Mouse (Mus musculus): ENCODE data around the gene Zdhhc17. TPM values are rescaled to one million over a fixed set of nuclear protein-coding genes. Genes with fewer than 3 reads are reported as not detected.
A peak's percentile ranks its signal among the peaks of the same experiment; 100 is the strongest.

Gene Zdhhc17
- polyA plus RNA-seq, 1 experiment = 83.2 TPM

GRCm38 (mm10) chr10:110920368-110920950 lies 89.5 kb downstream of the Zdhhc17 start:
- TF ChIP-seq POLR2A (IDR thresholded peaks at IDR 0.05; ENCODE audit: extremely low read depth, insufficient read depth, low read length) (no peak), CTCF (IDR thresholded peaks at IDR 0.05; ENCODE audit: extremely low read depth, insufficient read depth, low read length) (no peak)
- H3K4me3 ChIP-seq (ENCODE audit: insufficient read depth, low read length) = peak overlapping the region; percentile 42
- no peak overlapping the region for H3K27ac ChIP-seq (ENCODE audit: insufficient read depth, low read length)
- no peaks in the 10 kb centered on the region for H3K4me1 ChIP-seq (ENCODE audit: control insufficient read depth, insufficient read depth, low read length)

- Histone ChIP-seq H3K4me1 (ENCODE audit: control insufficient read depth, insufficient read depth, low read length) (no peaks in the 10 kb centered on the region), H3K27ac (ENCODE audit: insufficient read depth, low read length) (0 out of 2 replicates have a peak within 1 kb of the TSS, but pooled peaks have one; percentile 49), H3K4me3 (ENCODE audit: insufficient read depth, low read length) (peak within 1 kb of the TSS; percentile 42)
- TF ChIP-seq CTCF (IDR thresholded peaks at IDR 0.05; ENCODE audit: extremely low read depth, insufficient read depth, low read length) (no peak), POLR2A (IDR thresholded peaks at IDR 0.05; ENCODE audit: extremely low read depth, insufficient read depth, low read length) (peak; percentile 75; the same call in 1 of the 2 replicates)
Observed at GRCm38 (mm10) chr10:110919531-110920343, 90.2 kb downstream of the Zdhhc17 start, which contains the start of gene Csrp2. TSS of gene Csrp2 (plus strand) at chr10:110919789.

GRCm38 (mm10) chr10:110918414-110919391 lies 91.2 kb downstream of the Zdhhc17 start:
- Histone ChIP-seq H3K27ac (ENCODE audit: insufficient read depth, low read length) (no peak overlapping the region), H3K4me3 (ENCODE audit: insufficient read depth, low read length) (peak overlapping the region; percentile 42; the same call in 1 of the 2 replicates), H3K4me1 (ENCODE audit: control insufficient read depth, insufficient read depth, low read length) (no peaks in the 10 kb centered on the region)
- no peak for TF ChIP-seq POLR2A (IDR thresholded peaks at IDR 0.05; ENCODE audit: extremely low read depth, insufficient read depth, low read length)
- TF ChIP-seq CTCF (IDR thresholded peaks at IDR 0.05; ENCODE audit: extremely low read depth, insufficient read depth, low read length) = no peak

- Histone ChIP-seq H3K27ac (ENCODE audit: insufficient read depth, low read length) (no peak overlapping the region), H3K4me1 (ENCODE audit: control insufficient read depth, insufficient read depth, low read length) (no peaks in the 10 kb centered on the region), H3K4me3 (ENCODE audit: insufficient read depth, low read length) (no peak overlapping the region)
- TF ChIP-seq POLR2A (IDR thresholded peaks at IDR 0.05; ENCODE audit: extremely low read depth, insufficient read depth, low read length) (no peak), CTCF (IDR thresholded peaks at IDR 0.05; ENCODE audit: extremely low read depth, insufficient read depth, low read length) (no peak)
Observed at GRCm38 (mm10) chr10:110917521-110917920, 92.4 kb downstream of the Zdhhc17 start.

- Histone ChIP-seq H3K4me1 (ENCODE audit: control insufficient read depth, insufficient read depth, low read length) (no peaks in the 10 kb centered on the region), H3K4me3 (ENCODE audit: insufficient read depth, low read length) (no peak overlapping the region), H3K27ac (ENCODE audit: insufficient read depth, low read length) (no peak overlapping the region)
- TF ChIP-seq POLR2A (IDR thresholded peaks at IDR 0.05; ENCODE audit: extremely low read depth, insufficient read depth, low read length) = no peak
- TF ChIP-seq CTCF (IDR thresholded peaks at IDR 0.05; ENCODE audit: extremely low read depth, insufficient read depth, low read length) = no peak
Observed at GRCm38 (mm10) chr10:110916666-110917344, 93.1 kb downstream of the Zdhhc17 start.

GRCm38 (mm10) chr10:110903862-110904261 lies 106.1 kb downstream of the Zdhhc17 start:
- Histone ChIP-seq H3K4me3 (ENCODE audit: insufficient read depth, low read length) (no peak overlapping the region), H3K4me1 (ENCODE audit: control insufficient read depth, insufficient read depth, low read length) (no peaks in the 10 kb centered on the region), H3K27ac (ENCODE audit: insufficient read depth, low read length) (no peak overlapping the region)
- no peak for TF ChIP-seq CTCF (IDR thresholded peaks at IDR 0.05; ENCODE audit: extremely low read depth, insufficient read depth, low read length)
- no peak for TF ChIP-seq POLR2A (IDR thresholded peaks at IDR 0.05; ENCODE audit: extremely low read depth, insufficient read depth, low read length)

GRCm38 (mm10) chr10:110899744-110900501 lies 110.0 kb downstream of the Zdhhc17 start:
- TF ChIP-seq CTCF (IDR thresholded peaks at IDR 0.05; ENCODE audit: extremely low read depth, insufficient read depth, low read length) (no peak), POLR2A (IDR thresholded peaks at IDR 0.05; ENCODE audit: extremely low read depth, insufficient read depth, low read length) (no peak)
- H3K27ac ChIP-seq (ENCODE audit: insufficient read depth, low read length) = no peak overlapping the region
- H3K4me1 ChIP-seq (ENCODE audit: control insufficient read depth, insufficient read depth, low read length) = no peaks in the 10 kb centered on the region
- H3K4me3 ChIP-seq (ENCODE audit: insufficient read depth, low read length) = no peak overlapping the region

Other genes with a start within 250 kb of the Zdhhc17 start
- gene Csrp2, start 90.4 kb downstream of the Zdhhc17 start, polyA plus RNA-seq (2012; rRNA removed) = 10.1 and 14.0 TPM in 2 replicates
- gene Osbpl8, start 154.6 kb upstream of the Zdhhc17 start, polyA plus RNA-seq (2012; rRNA removed) = 26.4 and 30.1 TPM in 2 replicates